Mouse (Mus musculus) liver, embryonic 14.5 days (tissue): ENCODE measurements at regions not wholly inside any gene's neighbourhood (a gene's known extent, or its start where the extent isn't known, plus 50 kb on each side); places are given as distances from the start of the nearest gene placed in this dataset.

Experiments used
- CTCF ChIP-seq: IDR thresholded peaks from 2 replicates; pipeline ENCODE4 v1.5.1; 2016; ENCODE audit warnings: antibody characterized with exemption, low read depth, control low read depth
- EP300 ChIP-seq: IDR thresholded peaks from 2 replicates; pipeline ENCODE4 v1.6.1; 2016; ENCODE audit warnings: antibody characterized with exemption, low read depth

DNA sequence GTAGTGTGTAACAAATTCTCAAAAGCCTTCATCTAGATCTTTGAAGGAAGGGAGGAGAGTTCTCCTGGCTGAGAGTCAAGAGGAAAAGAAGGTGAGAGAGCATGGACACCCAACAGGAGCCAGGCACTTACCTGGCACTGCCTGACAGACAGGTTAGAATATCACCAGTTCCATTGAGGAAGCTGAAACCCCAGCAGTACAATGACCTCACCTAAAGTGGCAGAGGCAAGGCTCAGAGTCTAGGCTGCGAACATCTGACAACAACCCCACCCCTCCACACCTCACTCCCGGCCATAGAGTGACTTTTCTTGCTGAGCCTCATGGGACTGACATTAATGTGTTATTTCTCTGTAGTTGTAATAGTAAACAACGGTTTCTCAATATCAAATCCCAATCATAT, 181.7 kb upstream of the Mgat5 start:
- TF ChIP-seq EP300 (no peak), CTCF (no peak)
